Mouse (Mus musculus) CD4-positive, CD25-positive, alpha-beta regulatory T cell, adult 4 months (primary cell): ENCODE results near the gene Myh9. TPM values are rescaled to one million over a fixed set of nuclear protein-coding genes. Genes with fewer than 3 reads are reported as not detected.
A peak's percentile ranks its signal among the peaks of the same experiment; 100 is the strongest.
"Not testable (repeated sequence)": the region's sequence is repeated elsewhere in the genome, so short reads cannot be mapped to it uniquely, and the experiment has no call there.

Source experiments
- ATAC-seq: one replicate; pipeline ENCODE4 v1.8.0; 2017
- polyA plus RNA-seq, 2 experiments: library from polyadenylated mRNA; unstranded; fragments of 100-300 nt; shearing (Covaris generic); gene quantifications; one replicate each; pipeline ENCODE4 v1.2.1; 2017

Myh9 gene
- polyA plus RNA-seq, 2 experiments from 2014 or later, result 206 to 220 TPM

- no peak for ATAC-seq
Observed at GRCm38 (mm10) chr15:77752443-77752842, 89.5 kb downstream of the Myh9 start.

- ATAC-seq, result peak; percentile 85
Observed at GRCm38 (mm10) chr15:77750461-77750860, 91.5 kb downstream of the Myh9 start.

DNA sequence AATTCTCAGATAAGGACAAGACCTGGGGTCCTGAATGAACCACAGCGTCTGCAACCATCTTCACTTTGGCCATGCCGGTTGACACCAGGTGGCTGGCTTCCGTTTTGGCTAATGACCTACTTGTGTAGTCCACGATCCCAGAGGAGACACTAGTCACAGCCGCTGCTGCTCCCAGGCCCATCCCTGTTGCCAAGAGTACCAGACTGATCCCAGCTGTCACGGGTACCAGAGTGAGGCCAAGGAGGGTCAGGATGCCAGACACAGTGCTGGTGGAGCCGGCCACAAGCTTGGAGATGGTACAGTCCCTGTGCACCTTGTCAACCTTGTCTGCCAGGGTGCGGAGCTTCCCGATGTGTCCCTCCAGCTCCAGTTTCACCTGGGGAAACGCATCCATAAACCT is 92.3 kb downstream of the Myh9 start:
- no peak for ATAC-seq

GRCm38 (mm10) chr15:77748414-77748813 is 93.6 kb downstream of the Myh9 start:
- no peak for ATAC-seq

DNA sequence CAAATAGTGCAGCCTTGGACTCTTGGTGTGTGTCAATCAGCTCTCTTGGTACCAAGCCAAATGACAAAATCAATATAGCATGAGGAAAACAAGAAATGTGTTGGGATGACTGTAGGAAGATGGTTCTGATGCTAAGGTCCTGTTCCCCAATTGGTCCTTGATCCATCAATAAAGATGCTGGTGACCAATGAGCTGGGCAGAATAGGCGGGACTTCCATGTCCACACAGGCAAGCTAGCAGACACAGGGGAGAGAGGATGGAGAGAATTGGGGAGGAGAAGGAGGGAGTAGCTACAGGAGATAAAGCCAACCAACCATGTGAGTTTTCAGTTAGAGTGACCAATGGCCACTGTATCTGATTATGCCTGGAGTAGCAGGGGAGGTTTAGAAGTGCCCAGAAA is 95.6 kb downstream of the Myh9 start:
- no peak for ATAC-seq

DNA sequence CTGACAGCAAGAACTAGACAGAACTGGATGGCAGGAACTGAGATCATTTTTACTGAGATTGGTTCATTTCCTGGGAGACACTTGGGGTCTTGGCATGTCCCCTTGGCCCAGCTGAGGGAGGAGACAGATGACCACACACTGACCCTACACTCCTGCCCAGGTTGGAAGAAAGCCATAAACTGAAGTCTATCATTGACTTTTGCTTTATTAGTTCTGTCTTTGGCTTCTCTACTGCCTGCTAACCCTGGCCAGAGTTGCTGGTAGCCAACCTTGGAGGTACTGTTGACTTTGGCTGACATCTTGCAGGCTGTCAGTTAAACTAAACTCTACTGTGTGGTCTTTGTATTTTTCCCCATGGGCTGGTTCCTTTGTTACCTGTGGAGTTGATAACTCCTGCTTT is 96.9 kb downstream of the Myh9 start:
- no peak for ATAC-seq

DNA sequence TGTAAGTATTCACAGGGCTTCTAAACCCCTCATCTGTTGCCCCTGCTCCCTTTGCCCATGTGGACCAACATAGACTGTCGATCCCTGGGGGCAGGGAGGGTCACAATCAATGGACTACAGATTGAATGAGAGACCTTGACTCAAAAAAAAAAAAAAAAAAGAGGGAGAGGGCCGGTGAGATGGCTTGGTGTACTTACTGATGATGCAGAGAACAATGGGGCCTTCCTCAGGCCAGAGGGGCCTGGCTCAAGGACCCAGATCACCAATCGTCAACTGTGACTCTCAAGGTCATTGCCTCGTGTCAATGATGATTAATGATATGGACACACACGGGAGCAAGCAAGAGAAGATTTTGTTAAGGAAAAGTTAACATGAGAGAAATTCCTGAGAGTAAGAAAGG is 97.3 kb downstream of the Myh9 start:
- no peak for ATAC-seq

GRCm38 (mm10) chr15:77741556-77741955 is 100.4 kb downstream of the Myh9 start:
- not testable (repeated sequence) for ATAC-seq

DNA sequence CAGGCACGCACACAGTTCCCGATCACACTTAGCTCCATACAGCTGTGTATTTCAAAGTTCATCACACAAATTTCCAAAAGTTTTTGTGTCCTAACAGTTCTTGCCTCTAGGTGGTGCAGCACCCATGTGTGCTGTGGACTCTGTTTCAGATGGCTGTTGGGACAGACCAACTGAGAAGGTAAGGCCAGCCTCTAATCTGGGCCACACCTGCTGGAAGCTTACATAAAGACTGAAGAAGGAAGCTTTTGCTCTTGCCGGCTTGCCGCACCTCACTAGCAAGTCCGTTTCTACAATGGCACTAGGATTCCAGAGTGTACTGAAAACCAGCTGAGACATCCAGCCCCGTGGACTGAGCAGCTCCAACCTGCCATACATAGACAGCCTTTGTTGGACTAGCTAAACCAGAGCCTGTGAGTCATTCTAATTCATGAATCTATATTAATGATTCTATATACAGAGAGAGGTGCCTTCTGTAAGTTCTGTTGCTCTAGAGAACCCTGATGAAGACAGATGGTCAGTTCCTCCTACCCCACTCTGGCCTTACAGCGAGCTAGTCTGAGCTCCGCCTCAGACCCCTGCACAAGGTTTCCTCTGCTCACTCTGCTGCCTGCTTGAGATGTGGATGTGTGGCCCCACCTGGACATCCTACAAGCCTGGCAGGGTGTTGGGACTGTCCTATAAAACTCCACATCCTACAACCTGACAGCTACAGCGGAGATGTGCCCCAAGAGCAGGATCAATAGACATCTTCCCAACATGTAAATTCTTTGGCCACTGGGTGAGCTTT is 101.3 kb downstream of the Myh9 start:
- no peak for ATAC-seq

DNA sequence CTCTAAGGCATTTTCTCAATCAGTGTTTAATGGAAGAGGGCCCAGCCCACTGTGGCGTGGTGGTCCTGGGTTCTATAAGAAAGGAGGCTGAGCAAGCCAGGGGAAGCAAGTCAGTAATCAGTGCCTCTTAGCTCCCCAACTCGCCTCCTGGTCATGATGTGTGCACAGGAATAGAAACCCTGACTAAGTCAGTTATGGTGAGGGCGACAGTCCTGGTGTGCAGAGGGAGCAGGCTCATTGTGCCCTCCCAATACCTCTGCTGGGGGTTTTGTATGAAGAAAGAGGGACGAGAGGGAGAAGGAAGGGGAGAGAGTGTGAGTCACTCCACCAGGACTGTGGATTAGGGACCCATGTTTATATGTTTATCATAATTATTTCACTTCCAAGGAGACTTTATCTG is 108.1 kb downstream of the Myh9 start:
- ATAC-seq, result not testable (repeated sequence)

- peak; percentile 99 for ATAC-seq
Observed at GRCm38 (mm10) chr15:77733380-77733779, 108.6 kb downstream of the Myh9 start.

GRCm38 (mm10) chr15:77732851-77733250 is 109.1 kb downstream of the Myh9 start:
- not testable (repeated sequence) for ATAC-seq

DNA sequence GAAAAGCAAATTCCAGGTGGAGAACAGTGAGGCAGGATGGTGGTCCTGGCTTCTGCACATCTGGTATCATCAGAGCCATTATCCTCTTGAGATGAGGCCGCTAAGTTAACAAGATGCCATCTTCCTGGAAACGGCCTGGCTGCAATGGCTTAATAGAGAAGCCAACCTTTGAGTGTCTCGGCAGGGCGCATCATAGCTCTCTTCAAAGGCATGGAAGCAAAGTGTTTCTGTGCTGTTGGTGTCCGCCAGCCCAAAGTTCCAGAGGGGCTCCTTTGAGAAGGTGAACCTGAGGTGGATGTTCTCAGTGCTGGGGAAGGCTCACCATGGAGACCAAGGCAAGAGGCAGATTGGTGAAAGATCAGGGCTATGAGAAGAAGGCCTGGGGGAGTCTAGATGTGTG is 110.4 kb downstream of the Myh9 start:
- no peak for ATAC-seq

GRCm38 (mm10) chr15:77728739-77729138 is 113.2 kb downstream of the Myh9 start, which contains the start of gene Apol9b:
Gene Apol9b, plus strand, starts transcription at chr15:77729039.
- ATAC-seq, result not testable (repeated sequence)

DNA sequence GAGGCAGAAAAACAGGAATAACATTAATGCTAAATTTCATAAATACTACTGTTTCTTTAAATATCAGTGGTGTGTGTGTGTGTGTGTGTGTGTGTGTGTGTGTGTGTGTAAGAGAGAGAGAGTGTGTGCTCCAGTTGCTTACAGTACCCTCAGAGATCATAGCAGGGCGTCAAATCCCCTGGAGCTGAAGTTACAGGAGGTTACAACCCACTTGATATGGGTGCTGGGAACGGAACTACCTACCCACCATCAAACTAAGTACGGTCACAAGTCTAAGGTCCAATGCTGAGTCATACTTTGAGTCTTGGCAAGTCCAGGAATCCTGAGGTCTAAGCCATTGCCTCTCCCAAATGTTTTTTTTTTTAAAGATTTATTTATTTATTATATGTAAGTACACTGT is 114.2 kb downstream of the Myh9 start:
- not testable (repeated sequence) for ATAC-seq

DNA sequence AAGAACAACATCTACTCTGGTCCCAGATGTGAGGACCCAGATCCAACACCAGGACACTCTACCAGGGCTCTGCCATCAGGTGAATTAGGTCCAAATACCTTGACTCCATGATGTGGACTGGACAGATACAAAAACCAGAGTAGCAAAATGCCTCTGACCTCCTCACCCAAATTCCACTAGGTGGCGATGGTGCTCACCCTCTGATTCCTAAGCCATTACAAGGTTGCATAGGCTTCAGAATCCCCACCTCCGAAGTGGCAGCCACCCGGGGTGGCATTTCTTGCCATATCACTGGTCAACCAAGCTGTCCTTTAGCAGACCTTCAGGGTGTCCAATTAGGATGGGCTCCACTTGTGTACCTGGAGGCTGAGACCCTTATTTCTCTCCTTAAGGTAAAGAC is 114.8 kb downstream of the Myh9 start:
- peak; percentile 74 for ATAC-seq

DNA sequence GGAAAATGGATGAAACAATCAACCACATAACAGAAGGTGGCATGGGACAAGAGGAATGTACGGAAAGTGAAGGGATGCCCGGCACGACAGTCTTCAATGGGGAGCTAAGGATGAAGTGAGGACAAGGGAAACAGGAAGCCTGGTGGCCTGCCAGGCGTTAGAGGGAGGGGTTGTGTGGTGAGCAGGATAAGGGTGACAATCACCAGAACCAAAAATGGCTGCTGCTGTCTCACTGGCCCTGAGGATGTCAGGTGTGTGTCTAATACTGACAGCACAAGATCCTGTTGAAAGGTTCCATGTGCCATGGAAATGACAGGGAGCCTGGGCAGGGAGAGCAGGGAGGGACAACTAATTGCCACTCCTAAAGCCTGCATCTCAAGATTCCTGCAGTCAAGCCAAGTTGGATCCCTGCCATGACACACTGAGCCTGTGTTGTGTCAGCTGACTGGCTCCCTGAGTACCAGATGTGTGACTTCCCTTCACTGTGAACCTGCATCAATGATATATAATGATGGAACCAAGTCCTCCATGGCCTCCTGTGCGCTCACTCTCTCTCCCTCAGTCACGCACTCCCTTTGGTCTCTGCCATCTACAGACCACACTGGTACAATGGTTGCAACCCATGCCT is 116.5 kb downstream of the Myh9 start:
- not testable (repeated sequence) for ATAC-seq

- ATAC-seq, result not testable (repeated sequence)
Observed at GRCm38 (mm10) chr15:77724208-77724911, 117.6 kb downstream of the Myh9 start.

- peak; percentile 70 for ATAC-seq
Observed at GRCm38 (mm10) chr15:77721509-77721908, 120.5 kb downstream of the Myh9 start.

DNA sequence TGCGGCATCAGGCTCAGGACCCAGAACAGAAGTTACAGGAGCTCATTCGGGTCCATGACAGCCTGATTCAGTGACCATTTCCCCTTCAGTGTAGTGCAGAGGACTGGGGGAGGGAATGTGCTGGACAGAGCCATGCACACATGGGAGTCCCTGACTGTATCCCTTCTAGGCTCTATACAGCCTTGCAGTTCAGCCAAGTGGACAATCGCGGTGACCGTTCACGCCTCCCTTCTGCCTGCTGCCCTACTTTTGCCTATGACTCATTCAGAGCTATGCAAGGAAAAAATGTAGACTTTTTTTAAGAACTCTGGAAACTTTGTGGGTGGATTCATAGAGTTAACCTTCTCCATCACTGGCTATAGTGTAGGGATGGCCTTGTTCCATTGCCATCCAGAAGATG is 123.7 kb downstream of the Myh9 start:
- ATAC-seq, result not testable (repeated sequence)
